Mouse (Mus musculus): ENCODE measurements around the gene Gm14496. TPM values are rescaled to one million over a fixed set of nuclear protein-coding genes. Genes with fewer than 3 reads are reported as not detected.
"Not testable (repeated sequence)": the region's sequence is repeated elsewhere in the genome, so short reads cannot be mapped to it uniquely, and the experiment has no call there.

Gene Gm14496
- polyA plus RNA-seq (2012; rRNA removed) = not detected in 2 replicates

DNA sequence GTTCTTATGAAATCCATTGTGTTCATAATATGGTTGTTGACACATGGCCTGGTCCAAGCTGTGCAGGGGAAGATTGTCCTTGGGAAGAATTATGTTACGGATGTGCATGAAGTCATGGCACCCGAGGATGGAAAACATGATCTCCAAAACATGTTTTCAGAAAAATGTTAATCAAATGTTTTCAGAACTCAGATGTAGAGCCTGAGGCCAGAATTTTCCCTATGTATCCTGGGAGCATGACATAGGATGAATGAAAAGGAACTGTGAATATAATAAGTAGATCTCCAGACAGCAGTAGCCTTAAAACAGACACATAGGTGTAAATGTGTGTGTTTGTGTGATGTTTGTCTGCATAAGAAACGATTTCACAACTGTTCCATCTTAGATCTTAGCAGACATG lies at the start of gene Gm14496:
Gene Gm14496, plus strand, starts transcription at position 301 of the 400 bp plus-strand sequence.
- TF ChIP-seq POLR2A (IDR thresholded peaks at IDR 0.05; ENCODE audit: extremely low read depth, insufficient read depth, low read length) (no peak), CTCF (IDR thresholded peaks at IDR 0.05; ENCODE audit: extremely low read depth, insufficient read depth, low read length) (no peak)
- Histone ChIP-seq H3K4me1 (ENCODE audit: control insufficient read depth, insufficient read depth, low read length) (no peaks in the 10 kb centered on the region), H3K4me3 (ENCODE audit: insufficient read depth, low read length) (no peak within 1 kb of the TSS), H3K27ac (ENCODE audit: insufficient read depth, low read length) (no peak within 1 kb of the TSS)

DNA sequence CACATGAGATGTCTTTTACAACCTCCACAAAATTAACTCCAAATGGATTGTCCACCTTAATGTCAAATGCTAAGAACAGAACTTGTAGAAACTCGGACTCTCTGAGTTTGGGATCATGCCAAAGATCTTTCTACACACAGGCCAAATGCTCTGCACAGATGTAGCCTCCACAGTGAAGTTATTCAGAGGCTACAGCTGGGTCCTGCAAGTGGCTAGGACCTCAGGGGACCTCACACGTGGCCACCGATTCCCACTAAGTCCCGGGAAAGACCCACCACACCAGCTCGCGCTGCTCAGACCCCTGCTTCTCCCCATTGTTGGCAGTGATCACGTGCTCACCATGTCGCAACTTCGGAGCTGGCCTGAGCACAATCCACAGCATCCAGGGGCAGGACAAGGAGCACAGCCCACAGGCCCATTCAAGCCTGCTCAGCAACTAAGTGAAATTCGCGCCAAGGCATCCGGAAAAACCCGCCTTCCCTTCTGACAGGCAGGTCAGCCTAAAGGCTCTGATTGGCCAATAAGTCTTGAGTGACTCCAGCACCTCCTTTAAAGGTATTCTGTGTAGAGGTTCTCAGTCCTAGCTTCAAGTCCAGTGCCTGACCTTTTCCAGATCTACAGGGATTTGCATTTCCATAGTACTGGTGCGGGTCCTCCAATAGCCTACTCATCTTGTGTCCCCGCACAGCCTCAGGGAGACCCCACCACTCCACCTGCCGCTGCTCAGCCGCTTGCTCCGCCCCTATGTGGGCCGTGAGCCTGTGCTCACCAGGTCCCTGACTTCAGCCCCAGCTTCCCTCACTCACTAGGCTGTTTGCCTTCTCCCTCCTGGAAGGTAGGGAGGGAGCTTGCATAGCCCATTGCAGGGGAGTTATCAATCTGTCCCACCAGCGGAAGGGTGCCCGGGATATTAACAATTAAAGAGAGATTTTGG lies 37.9 kb upstream of the Gm14496 start:
- H3K4me3 ChIP-seq (ENCODE audit: insufficient read depth, low read length); H3K27ac ChIP-seq (ENCODE audit: insufficient read depth, low read length); H3K4me1 ChIP-seq (ENCODE audit: control insufficient read depth, insufficient read depth, low read length): not testable (repeated sequence)

DNA sequence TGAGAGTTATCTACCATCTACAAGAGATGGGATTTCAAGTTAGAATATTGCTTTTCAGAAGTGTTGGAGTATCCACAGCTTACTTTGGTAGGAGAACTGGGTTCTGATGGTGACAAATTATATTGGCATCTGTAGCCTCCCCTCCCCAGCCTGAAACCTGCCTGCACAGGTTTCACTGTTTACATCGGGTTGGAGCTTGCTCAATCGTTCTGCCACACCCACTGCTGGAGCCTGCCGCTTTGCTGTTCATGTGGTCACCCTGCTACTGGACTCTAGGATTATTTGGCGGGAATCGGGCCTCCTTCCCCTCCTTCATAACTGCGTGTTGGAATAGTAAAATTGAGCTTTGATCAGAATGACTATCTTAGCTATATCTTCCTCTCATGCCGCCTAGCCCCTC lies 22.5 kb upstream of the Gm14496 start:
- TF ChIP-seq POLR2A (IDR thresholded peaks at IDR 0.05; ENCODE audit: extremely low read depth, insufficient read depth, low read length) (no peak), CTCF (IDR thresholded peaks at IDR 0.05; ENCODE audit: extremely low read depth, insufficient read depth, low read length) (no peak)
- H3K27ac ChIP-seq (ENCODE audit: insufficient read depth, low read length) = no peak overlapping the region
- H3K4me1 ChIP-seq (ENCODE audit: control insufficient read depth, insufficient read depth, low read length) = no peaks in the 10 kb centered on the region
- no peak overlapping the region for H3K4me3 ChIP-seq (ENCODE audit: insufficient read depth, low read length)

DNA sequence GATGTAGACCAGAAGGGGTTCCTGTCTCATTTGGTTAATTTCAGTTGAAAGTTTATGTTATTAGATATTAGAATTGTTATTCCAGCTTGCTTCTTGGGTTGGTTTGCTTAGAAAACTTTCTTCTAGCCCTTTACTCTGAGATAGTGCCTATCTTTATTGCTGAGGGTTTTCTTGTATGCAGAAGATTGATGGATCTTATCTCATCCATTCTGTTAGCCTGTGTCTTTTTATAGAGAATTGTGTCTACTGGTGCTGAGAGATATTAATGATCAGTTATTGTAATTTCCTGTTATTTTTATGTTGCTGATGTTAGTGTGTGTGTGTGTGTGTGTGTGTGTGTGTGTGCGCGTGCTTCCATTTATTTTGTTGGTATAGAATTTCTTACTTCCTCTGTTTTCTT lies 21.7 kb upstream of the Gm14496 start:
- H3K27ac ChIP-seq (ENCODE audit: insufficient read depth, low read length) = no peak overlapping the region
- no peaks in the 10 kb centered on the region for H3K4me1 ChIP-seq (ENCODE audit: control insufficient read depth, insufficient read depth, low read length)
- no peak for TF ChIP-seq CTCF (IDR thresholded peaks at IDR 0.05; ENCODE audit: extremely low read depth, insufficient read depth, low read length)
- TF ChIP-seq POLR2A (IDR thresholded peaks at IDR 0.05; ENCODE audit: extremely low read depth, insufficient read depth, low read length) = no peak
- no peak overlapping the region for H3K4me3 ChIP-seq (ENCODE audit: insufficient read depth, low read length)

DNA sequence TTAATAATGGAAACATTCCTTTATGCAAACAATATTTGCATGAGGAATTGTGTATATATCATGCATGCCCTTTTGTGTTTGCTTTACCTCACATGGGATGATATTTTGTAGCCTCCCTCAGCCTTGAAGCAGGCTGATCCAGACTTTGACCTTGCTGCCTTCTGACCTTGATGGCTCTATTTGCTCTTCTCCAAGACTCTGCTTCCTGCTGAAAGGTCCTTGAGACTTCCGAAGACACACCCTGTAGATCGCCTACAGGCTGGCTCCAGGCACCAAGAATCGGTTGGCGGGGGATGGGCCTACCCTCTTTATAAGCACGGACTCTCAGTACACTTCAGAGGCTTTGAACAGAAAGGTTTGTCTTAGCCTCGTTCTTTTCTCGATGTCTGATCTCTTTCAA lies 9.0 kb upstream of the Gm14496 start:
- H3K27ac ChIP-seq (ENCODE audit: insufficient read depth, low read length); H3K4me1 ChIP-seq (ENCODE audit: control insufficient read depth, insufficient read depth, low read length); H3K4me3 ChIP-seq (ENCODE audit: insufficient read depth, low read length): not testable (repeated sequence)

Other genes starting within 250 kb of the Gm14496 start
- 7.0 and 11.8 TPM in 2 replicates for gene Myt1, start 227.8 kb upstream of the Gm14496 start, polyA plus RNA-seq (2012; rRNA removed)
- gene Pcmtd2, start 153.3 kb upstream of the Gm14496 start, polyA plus RNA-seq (2012; rRNA removed) = 71.9 and 78.3 TPM in 2 replicates
- gene Polr3k, start 126.8 kb upstream of the Gm14496 start, polyA plus RNA-seq (2012; rRNA removed) = 25.3 and 26.5 TPM in 2 replicates